Mouse (Mus musculus) liver, adult 2 months (tissue): ENCODE results near the gene Epb41l3. TPM values are rescaled to one million over a fixed set of nuclear protein-coding genes. Genes with fewer than 3 reads are reported as not detected.
A peak's percentile ranks its signal among the peaks of the same experiment; 100 is the strongest.

Source experiments
- DNase-seq: peaks from one replicate; pipeline ENCODE4 v3.0.0-alpha.2; 2011; ENCODE audit warnings: low read depth, low spot score; ENCODE audit errors: extremely low read depth
- H3K27ac ChIP-seq: fragments of 200-500 bp; replicated peaks from 2 replicates; pipeline ENCODE4 v1.5.1; 2012; ENCODE audit warnings: low read depth, mild to moderate bottlenecking, control low read depth, inconsistent platforms, low read length; ENCODE audit not compliant: insufficient read depth
- H3K27me3 ChIP-seq: fragments of 200-500 bp; 2 replicates; pipeline ENCODE4 v1.6.1; 2012; ENCODE audit warnings: mild to moderate bottlenecking, moderate library complexity, low read length, inconsistent platforms; ENCODE audit not compliant: control insufficient read depth, insufficient read depth
- H3K36me3 ChIP-seq: fragments of 200-500 bp; 2 replicates; pipeline ENCODE4 v1.6.1; 2012; ENCODE audit warnings: low read length, inconsistent platforms; ENCODE audit not compliant: control insufficient read depth, insufficient read depth
- H3K4me1 ChIP-seq: fragments of 200-500 bp; 2 replicates; pipeline ENCODE4 v1.6.1; 2011; ENCODE audit warnings: low read length; ENCODE audit not compliant: control insufficient read depth, insufficient read depth
- H3K4me3 ChIP-seq: fragments of 200-500 bp; 2 replicates; pipeline ENCODE4 v1.5.1; 2011; ENCODE audit warnings: low read depth, mild to moderate bottlenecking, control low read depth, low read length, moderate library complexity; ENCODE audit not compliant: insufficient read depth
- H3K79me2 ChIP-seq: fragments of 200-500 bp; 2 replicates; pipeline ENCODE4 v1.6.1; 2012; ENCODE audit warnings: inconsistent platforms, mild to moderate bottlenecking, low read length, moderate library complexity; ENCODE audit not compliant: control insufficient read depth, insufficient read depth
- H3K9ac ChIP-seq: fragments of 200-500 bp; 2 replicates; pipeline ENCODE4 v1.6.1; 2012; ENCODE audit warnings: low read depth, mild to moderate bottlenecking, control low read depth, inconsistent platforms, low read length
- CTCF ChIP-seq: fragments of 200-500 bp; IDR thresholded peaks from 2 replicates; pipeline ENCODE4 v1.5.1; 2011; ENCODE audit warnings: low read depth, low read length, control low read depth
- POLR2A ChIP-seq: fragments of 200-500 bp; IDR thresholded peaks from 2 replicates; pipeline ENCODE4 v1.6.1; 2011; ENCODE audit warnings: low read length, control low read depth; ENCODE audit not compliant: insufficient read depth; ENCODE audit errors: extremely low read depth
- WGBS: fragments of 180-500 bp; shearing (Covaris S2); methylation state at CpG from one replicate; pipeline ENCODE4 v1.1.7; 2018; 5-methylcytosine and 5-hydroxymethylcytosine counted together
- polyA plus RNA-seq: library from polyadenylated mRNA; depleted of rRNA; stranded (reverse); fragments of >200 nt; gene quantifications from 2 replicates; pipeline ENCODE4 v1.2.3, GENCODE M21; 2012
- total RNA-seq: library from RNA; depleted of rRNA; stranded (reverse); fragments of >200 nt; gene quantifications from 2 replicates; pipeline ENCODE4 v1.2.3, GENCODE M21; 2014

The Epb41l3 gene
- total and polyA plus RNA-seq, 2 experiments = 0.69 to 3.6 TPM

GRCm38 (mm10) chr17:69157809-69158185 lies 82.3 kb downstream of the Epb41l3 start:
- 25% methylated on average over 11 of the region's 11 CpGs for WGBS
- no peak for DNase-seq
- no peaks in the 10 kb centered on the region for H3K4me1 ChIP-seq
- TF ChIP-seq CTCF (no peak), POLR2A (no peak)
- H3K79me2 ChIP-seq = no peaks in the 10 kb centered on the region
- H3K27ac ChIP-seq = no peak overlapping the region
- H3K27me3 ChIP-seq = peaks cover 10% of the 10 kb centered on the region
- H3K4me3 ChIP-seq = no peak overlapping the region
- H3K36me3 ChIP-seq = no peaks in the 10 kb centered on the region
- no peak overlapping the region for H3K9ac ChIP-seq

- Histone ChIP-seq H3K27me3 (peaks cover 10% of the 10 kb centered on the region), H3K79me2 (no peaks in the 10 kb centered on the region), H3K27ac (no peak overlapping the region), H3K9ac (no peak overlapping the region), H3K4me1 (no peaks in the 10 kb centered on the region), H3K36me3 (no peaks in the 10 kb centered on the region), H3K4me3 (no peak overlapping the region)
- TF ChIP-seq POLR2A (no peak), CTCF (no peak)
- 87% methylated on average over 5 of the region's 5 CpGs for WGBS
- no peak for DNase-seq
Observed at GRCm38 (mm10) chr17:69158690-69159089, 83.2 kb downstream of the Epb41l3 start.

DNA sequence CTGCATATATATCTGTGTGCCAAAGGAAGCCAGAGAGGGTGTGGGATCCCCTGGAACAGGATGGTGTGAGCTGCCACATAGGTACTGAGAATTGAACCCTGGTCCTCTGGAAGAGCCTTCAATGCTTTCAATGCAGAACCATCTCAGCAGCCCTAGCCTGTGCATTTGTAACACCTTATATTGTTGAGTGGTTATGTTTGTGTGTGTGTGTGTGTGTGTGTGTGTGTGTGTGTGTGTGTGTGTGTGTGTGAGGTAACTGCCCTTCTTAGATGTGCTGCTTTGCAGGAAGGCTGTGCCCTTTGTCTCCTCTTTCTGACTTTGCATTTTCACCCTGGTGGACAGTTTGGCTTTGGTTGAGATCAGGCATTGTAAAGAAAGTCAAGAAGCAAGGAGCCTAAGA lies 87.2 kb downstream of the Epb41l3 start:
- Histone ChIP-seq H3K4me1 (no peaks in the 10 kb centered on the region), H3K27ac (no peak overlapping the region), H3K4me3 (no peak overlapping the region), H3K27me3 (no peaks in the 10 kb centered on the region), H3K9ac (no peak overlapping the region), H3K79me2 (no peaks in the 10 kb centered on the region), H3K36me3 (no peaks in the 10 kb centered on the region)
- TF ChIP-seq POLR2A (no peak), CTCF (no peak)
- no peak for DNase-seq

DNA sequence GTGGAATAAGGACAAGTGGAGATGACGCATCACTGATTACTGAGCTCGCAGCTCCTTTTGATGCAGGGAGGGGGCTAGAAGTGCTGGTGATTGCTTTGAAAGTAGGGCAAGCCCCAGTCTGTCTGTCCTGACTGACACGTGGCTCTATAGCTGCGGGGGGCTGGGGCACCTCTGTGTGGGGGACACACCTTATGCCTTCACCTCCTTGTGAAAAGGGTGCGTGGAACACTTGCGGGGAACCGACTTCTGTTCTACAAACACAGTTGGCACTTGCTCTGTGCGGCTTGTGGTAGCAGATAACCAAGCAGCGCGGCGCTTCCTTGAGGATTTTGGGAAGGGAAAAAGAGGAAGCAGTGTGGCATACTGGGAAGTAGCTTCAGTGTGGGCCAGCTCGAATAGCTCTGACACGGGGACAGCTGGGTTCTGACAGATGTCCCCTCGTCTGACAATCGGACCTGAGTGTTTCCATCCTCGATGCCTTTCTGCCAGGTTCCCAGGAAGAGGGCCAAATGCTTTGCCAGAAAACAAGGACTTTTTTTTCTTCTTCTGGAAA lies 101.5 kb downstream of the Epb41l3 start:
- 71% methylated on average over 16 of the region's 16 CpGs for WGBS
- no peak overlapping the region for H3K9ac ChIP-seq
- TF ChIP-seq CTCF = no peak
- no peak for TF ChIP-seq POLR2A
- no peak overlapping the region for H3K27ac ChIP-seq
- no peak overlapping the region for H3K4me3 ChIP-seq
- H3K4me1 ChIP-seq = no peaks in the 10 kb centered on the region
- no peaks in the 10 kb centered on the region; the same call in 1 of the 2 replicates for H3K27me3 ChIP-seq
- H3K79me2 ChIP-seq = no peaks in the 10 kb centered on the region
- no peaks in the 10 kb centered on the region for H3K36me3 ChIP-seq
- no peak for DNase-seq

- no peaks in the 10 kb centered on the region for H3K4me1 ChIP-seq
- WGBS = 90% methylated on average over 5 of the region's 5 CpGs
- H3K79me2 ChIP-seq = no peaks in the 10 kb centered on the region
- no peak for TF ChIP-seq POLR2A
- TF ChIP-seq CTCF = no peak
- H3K27ac ChIP-seq = no peak overlapping the region
- no peak overlapping the region for H3K4me3 ChIP-seq
- no peaks in the 10 kb centered on the region; the same call in 1 of the 2 replicates for H3K27me3 ChIP-seq
- no peak overlapping the region for H3K9ac ChIP-seq
- no peak for DNase-seq
- no peaks in the 10 kb centered on the region for H3K36me3 ChIP-seq
Observed at GRCm38 (mm10) chr17:69177954-69178353, 102.5 kb downstream of the Epb41l3 start.

- peak overlapping the region; percentile 39; the same call in 1 of the 2 replicates for H3K27ac ChIP-seq
- 42% methylated on average over 12 of the region's 12 CpGs for WGBS
- no peaks in the 10 kb centered on the region for H3K36me3 ChIP-seq
- no peaks in the 10 kb centered on the region for H3K79me2 ChIP-seq
- DNase-seq = peak; percentile 38
- no peak overlapping the region for H3K4me3 ChIP-seq
- TF ChIP-seq POLR2A (no peak), CTCF (no peak)
- no peak overlapping the region for H3K9ac ChIP-seq
- H3K4me1 ChIP-seq = no peaks in the 10 kb centered on the region
- H3K27me3 ChIP-seq = no peaks in the 10 kb centered on the region; the same call in 1 of the 2 replicates
Observed at GRCm38 (mm10) chr17:69180905-69181559, 105.5 kb downstream of the Epb41l3 start.
